Mouse (Mus musculus) urinary bladder, postnatal 4 days (tissue): ENCODE data around the gene Fbxl15.

Experiments
- DNase-seq, 2 experiments: peaks; one replicate each; pipeline ENCODE4 v3.0.0; 2021 to 2022; ENCODE audit warnings: low spot score in 2 of 2

The Fbxl15 gene

GRCm38 (mm10) chr19:46322996-46323572, 4.9 kb upstream of the Fbxl15 start:
- DNase-seq = peak in 1 of 2 experiments; percentile 56

- no peak for DNase-seq
These were observed 4.3 kb upstream of the Fbxl15 start for GRCm38 (mm10) chr19:46323716-46324115.

GRCm38 (mm10) chr19:46324366-46324765, 3.6 kb upstream of the Fbxl15 start:
- peak in 1 of 2 experiments; percentile 57 for DNase-seq

GRCm38 (mm10) chr19:46324918-46325317, 3.1 kb upstream of the Fbxl15 start:
- DNase-seq = no peak

- DNase-seq = no peak
These were observed 1.8 kb upstream of the Fbxl15 start for GRCm38 (mm10) chr19:46326019-46326755.

DNA sequence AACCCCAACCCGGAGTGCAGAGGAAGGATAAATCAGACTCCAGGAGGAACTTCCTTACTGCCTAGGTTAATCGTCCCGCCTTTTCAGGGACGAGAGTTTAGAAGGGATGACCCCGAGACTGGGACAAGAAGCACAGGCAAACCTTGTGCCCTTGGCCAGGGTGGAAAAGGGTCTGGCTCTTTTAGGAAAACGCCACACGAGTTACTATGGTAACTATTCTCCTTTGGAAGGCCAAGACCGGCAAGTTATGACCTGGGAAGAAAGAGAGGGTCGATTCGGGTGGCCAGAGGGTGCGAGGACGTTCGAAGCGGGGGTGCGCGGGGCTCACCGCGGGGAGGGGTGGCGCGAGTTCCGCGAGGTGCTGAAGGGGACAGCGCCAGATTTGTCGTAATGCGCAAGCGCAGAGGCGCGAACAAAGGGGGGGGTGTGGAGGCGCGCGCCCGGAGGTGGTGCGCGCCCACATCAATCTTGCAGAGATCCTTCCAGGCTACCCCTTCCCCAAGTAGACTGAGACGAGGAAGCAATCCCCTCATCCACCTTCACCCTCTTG, 1.2 kb upstream of the Fbxl15 start, which contains the start of gene Psd:
Gene Psd, minus strand, starts transcription at position 401 of the 550 bp plus-strand sequence.
- DNase-seq = no peak

DNA sequence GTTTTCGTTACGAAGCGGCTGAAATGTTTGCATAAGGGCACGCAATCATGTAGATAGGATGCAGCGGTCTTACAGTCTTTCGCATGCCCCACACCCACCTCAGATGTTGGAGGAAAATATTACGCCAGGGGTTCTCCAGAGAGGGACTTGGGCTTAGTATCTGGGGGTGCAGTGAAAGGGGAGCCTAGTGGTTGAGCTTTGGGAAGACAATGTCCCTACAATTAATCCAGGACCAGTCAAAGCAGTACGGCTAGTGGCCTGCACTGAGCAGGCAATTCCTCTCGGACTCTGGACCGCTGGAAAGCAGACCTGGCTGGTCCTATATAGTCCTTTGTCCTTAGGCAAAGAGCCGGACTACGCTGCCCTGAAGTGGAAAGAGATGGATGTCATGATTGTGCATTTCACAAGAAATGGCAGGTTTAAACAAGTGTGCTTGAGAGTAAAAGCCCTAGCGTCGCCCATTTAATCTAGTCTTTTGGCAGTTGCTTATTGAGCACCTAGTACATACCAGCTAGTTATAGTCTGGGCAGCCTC, 386 bp upstream of the Fbxl15 start:
- no peak for DNase-seq

- DNase-seq = no peak
These were observed 1.2 kb downstream of the Fbxl15 start for GRCm38 (mm10) chr19:46329031-46329641.

- DNase-seq = peak; percentile 79 to 86
These were observed 2.0 kb downstream of the Fbxl15 start for GRCm38 (mm10) chr19:46329951-46330350.

DNA sequence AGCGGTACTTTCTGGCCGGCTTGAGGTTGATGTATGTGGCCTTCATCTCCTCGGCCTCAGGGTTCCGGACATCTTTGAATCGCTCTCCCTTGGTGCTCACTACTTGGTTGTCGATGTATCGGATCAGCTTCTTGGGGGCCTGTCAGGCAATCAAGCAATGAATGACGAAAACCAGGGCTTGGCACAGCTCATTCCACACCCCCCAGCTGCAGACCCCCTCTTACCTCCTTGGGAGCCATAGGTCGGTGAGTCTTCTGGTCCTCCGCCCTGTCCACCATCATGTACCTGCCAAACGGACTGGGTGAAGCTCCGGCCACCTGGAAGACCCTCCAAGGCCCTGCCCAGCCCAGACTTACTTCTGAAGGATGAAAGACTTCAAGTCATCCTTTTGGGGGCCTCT, 2.7 kb downstream of the Fbxl15 start:
- DNase-seq = no peak

DNA sequence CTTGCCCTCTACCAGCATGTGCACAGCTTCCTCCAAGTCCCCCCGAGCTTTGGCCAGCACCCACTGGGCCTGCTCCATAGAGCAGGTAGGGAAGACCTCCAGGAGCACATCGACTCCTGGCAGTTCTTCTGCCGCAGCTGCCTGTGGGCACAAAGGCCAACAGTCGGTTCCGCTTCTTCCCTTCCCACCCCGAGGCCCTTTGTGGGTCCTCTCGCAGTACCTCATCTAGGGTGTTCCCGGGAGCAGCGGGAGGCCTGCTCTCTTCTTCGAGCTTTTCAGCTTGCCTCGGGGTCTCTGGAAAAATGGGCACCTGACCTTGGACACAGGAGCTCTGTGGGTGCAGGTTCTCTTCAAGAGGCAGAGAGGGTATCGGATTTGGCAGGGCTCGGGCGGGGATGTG, 3.3 kb downstream of the Fbxl15 start:
- no peak for DNase-seq

- DNase-seq = no peak
These were observed 4.0 kb downstream of the Fbxl15 start for GRCm38 (mm10) chr19:46331936-46332335.

DNA sequence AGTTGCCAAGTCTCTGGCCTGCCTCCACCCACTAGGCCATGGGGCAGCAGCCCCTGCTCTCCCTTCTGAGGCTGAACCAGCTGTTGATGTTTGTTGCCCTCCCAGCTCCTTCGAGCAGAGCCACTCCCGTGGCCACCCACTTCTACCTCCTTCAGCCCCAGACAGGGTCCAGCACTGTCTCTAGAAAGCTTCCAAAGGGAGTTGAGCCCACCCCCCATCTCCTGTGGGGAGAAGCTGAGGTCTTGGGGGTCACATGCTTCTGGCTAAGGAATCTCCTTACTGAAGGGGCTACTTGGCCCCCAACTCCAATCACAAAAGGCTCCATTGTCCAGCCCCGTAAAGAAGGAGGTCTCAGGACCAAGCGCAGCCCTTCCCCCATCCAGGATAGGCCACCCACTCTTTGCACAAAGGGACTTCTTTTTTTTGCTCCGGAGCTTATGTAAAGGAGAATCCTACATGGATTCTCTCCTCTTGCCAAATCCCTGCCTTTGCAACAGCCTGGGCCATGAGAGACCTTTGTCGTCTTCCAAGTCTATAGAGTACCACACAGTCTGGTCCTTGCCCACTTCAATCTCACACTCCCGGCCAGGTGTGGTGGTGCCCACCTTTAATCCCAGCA, 4.8 kb downstream of the Fbxl15 start:
- DNase-seq = no peak

DNA sequence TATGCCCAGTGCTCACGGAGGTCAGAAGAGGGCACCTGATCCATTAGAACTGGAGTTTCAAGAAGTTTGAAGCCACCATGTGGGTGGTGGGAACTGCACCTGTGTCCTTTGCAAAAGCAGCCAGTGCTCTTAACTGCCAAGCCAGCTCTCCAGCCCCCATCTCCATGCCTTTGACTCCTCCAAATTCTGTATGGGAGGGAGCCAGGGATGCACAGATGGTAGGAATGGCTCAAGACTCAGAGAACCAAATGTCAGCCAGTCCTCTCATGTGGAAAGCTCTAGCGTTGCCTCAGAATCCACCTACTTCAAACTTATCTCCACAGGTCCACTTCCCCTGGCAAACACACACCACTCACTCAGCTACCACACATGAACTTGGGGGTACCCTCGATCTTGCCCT, 5.9 kb downstream of the Fbxl15 start:
- no peak for DNase-seq

GRCm38 (mm10) chr19:46337719-46338330, 9.8 kb downstream of the Fbxl15 start:
- no peak for DNase-seq

DNA sequence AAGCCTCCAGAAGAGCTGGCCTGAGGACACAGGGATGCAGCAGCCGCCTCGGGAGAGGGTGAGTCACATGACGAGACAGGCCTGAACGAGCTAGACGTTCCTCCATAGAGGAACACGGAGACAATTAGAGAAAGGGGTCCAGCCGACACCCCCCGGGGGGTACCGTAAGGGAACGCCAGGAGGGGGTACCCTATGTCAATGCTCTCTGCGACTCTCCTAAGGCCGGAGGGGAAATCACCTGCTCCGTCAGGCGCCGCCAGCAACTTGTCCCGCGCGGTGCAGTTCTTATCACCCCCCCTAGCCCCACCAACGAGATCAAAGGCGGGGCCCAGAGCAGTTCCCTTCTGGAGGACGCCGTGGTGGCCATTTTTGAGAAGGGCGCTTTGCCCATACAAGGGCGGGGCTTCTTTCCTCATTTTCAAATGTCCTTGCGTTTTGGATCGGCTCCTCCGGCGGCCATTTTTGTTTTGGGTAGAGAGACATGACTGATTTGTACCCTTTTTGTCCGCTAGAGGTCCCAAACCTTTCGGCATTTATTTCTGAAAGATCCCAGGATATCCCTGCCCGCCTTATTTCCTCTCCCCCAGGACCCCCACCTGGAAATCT, 10.4 kb downstream of the Fbxl15 start, which contains the start of gene Cuedc2:
Gene Cuedc2, minus strand, starts transcription at position 372 of the 606 bp plus-strand sequence.
- DNase-seq = peak; percentile 93 to 96

GRCm38 (mm10) chr19:46338942-46339286, 10.9 kb downstream of the Fbxl15 start:
- no peak for DNase-seq

GRCm38 (mm10) chr19:46339287-46339971, 11.4 kb downstream of the Fbxl15 start:
- no peak for DNase-seq

- DNase-seq = no peak
These were observed 16.9 kb downstream of the Fbxl15 start for GRCm38 (mm10) chr19:46344710-46345419.

DNA sequence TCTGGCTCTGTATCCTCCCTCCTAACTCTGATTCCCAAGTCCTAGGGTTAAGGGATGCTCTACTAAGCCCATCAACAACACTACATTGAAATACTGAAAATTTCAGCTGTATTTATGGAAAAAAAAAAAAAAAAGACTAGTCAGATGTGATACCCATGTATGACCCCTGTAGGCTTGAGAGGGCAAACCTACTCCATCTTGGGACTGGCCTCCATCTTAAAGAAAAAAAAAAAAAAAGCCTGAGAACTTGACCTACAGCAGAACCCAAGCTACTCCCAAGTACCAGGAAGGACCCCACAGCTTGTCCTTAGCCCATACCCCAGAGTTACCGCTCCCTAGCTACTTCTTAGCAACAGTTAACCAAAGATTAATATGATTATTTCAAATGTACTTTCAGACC, 19.2 kb downstream of the Fbxl15 start:
- DNase-seq = no peak
